Mouse (Mus musculus) forebrain, embryonic 12.5 days (tissue): ENCODE results near the gene Lmbr1l. TPM values are rescaled to one million over a fixed set of nuclear protein-coding genes. Genes with fewer than 3 reads are reported as not detected.
A peak's percentile ranks its signal among the peaks of the same experiment; 100 is the strongest.

Experiments
- ATAC-seq: fragments of 200-750 bp; cut with Nextera tagmentation; 2 replicates; pipeline ENCODE4 v1.8.0; 2017; ENCODE audit warnings: moderate TSS enrichment; ENCODE audit not compliant: low FRiP score
- H3K27ac ChIP-seq: fragments of 300-500 bp; sonication (generic); 2 replicates; pipeline ENCODE4 v1.5.1; 2016; ENCODE audit warnings: mild to moderate bottlenecking
- H3K27me3 ChIP-seq: fragments of 300-500 bp; sonication (generic); 2 replicates; pipeline ENCODE4 v1.6.1; 2016; ENCODE audit warnings: mild to moderate bottlenecking
- H3K36me3 ChIP-seq: fragments of 300-500 bp; sonication (generic); replicated peaks from 2 replicates; pipeline ENCODE4 v1.6.1; 2016; ENCODE audit warnings: mild to moderate bottlenecking
- H3K4me1 ChIP-seq: fragments of 300-500 bp; sonication (generic); 2 replicates; pipeline ENCODE4 v1.6.1; 2016
- H3K4me2 ChIP-seq: fragments of 300-500 bp; sonication (generic); 2 replicates; pipeline ENCODE4 v1.6.1; 2016; ENCODE audit warnings: mild to moderate bottlenecking, moderate library complexity
- H3K4me3 ChIP-seq: fragments of 300-500 bp; sonication (generic); replicated peaks from 2 replicates; pipeline ENCODE4 v1.5.1; 2016; ENCODE audit warnings: mild to moderate bottlenecking
- H3K9ac ChIP-seq: fragments of 300-500 bp; sonication (generic); 2 replicates; pipeline ENCODE4 v1.6.1; 2016; ENCODE audit warnings: mild to moderate bottlenecking
- H3K9me3 ChIP-seq: fragments of 300-500 bp; sonication (generic); 2 replicates; pipeline ENCODE4 v1.6.1; 2016
- WGBS: fragments of 180-500 bp; shearing (Covaris S2); methylation state at CpG from one replicate; pipeline ENCODE4 v1.1.7; 2016; 5-methylcytosine and 5-hydroxymethylcytosine counted together
- polyA plus RNA-seq: library from polyadenylated mRNA; unstranded; fragments of >200 nt; fragmentation: Nextera tagmentation; extraction: Ambion mirVana; gene quantifications from 2 replicates; pipeline ENCODE4 v1.2.1, GENCODE M21; 2016

Gene Lmbr1l
- polyA plus RNA-seq, 1 experiment from 2014 or later = 30.6 TPM

- WGBS = 41% methylated on average over 6 of the region's 6 CpGs
- H3K36me3 ChIP-seq = no peaks in the 10 kb centered on the region
- no peak overlapping the region for H3K9ac ChIP-seq
- peaks cover 60% of the 10 kb centered on the region for H3K27me3 ChIP-seq
- peaks cover 32% of the 10 kb centered on the region for H3K4me1 ChIP-seq
- H3K4me2 ChIP-seq = no peak overlapping the region
- no peak overlapping the region for H3K27ac ChIP-seq
- no peak overlapping the region for H3K4me3 ChIP-seq
- ATAC-seq = peak; percentile 39; the same call in 1 of the 2 replicates
- no peaks in the 10 kb centered on the region for H3K9me3 ChIP-seq
Observed at GRCm38 (mm10) chr15:98891907-98892606, 26.0 kb downstream of the Lmbr1l start.

GRCm38 (mm10) chr15:98891198-98891742 lies 26.8 kb downstream of the Lmbr1l start:
- Histone ChIP-seq H3K9me3 (no peaks in the 10 kb centered on the region), H3K4me3 (no peak overlapping the region), H3K27me3 (peaks cover 52% of the 10 kb centered on the region), H3K36me3 (no peaks in the 10 kb centered on the region), H3K4me1 (peaks cover 31% of the 10 kb centered on the region), H3K9ac (no peak overlapping the region), H3K27ac (no peak overlapping the region), H3K4me2 (peak overlapping the region; percentile 25; the same call in 1 of the 2 replicates)
- 9% methylated on average over 19 of the region's 19 CpGs for WGBS
- ATAC-seq = no peak

- peaks cover 3% of the 10 kb centered on the region; the same call in 1 of the 2 replicates for H3K4me1 ChIP-seq
- WGBS = 81% methylated on average over 7 of the region's 7 CpGs
Observed at GRCm38 (mm10) chr15:98887526-98887925, 30.5 kb downstream of the Lmbr1l start.

DNA sequence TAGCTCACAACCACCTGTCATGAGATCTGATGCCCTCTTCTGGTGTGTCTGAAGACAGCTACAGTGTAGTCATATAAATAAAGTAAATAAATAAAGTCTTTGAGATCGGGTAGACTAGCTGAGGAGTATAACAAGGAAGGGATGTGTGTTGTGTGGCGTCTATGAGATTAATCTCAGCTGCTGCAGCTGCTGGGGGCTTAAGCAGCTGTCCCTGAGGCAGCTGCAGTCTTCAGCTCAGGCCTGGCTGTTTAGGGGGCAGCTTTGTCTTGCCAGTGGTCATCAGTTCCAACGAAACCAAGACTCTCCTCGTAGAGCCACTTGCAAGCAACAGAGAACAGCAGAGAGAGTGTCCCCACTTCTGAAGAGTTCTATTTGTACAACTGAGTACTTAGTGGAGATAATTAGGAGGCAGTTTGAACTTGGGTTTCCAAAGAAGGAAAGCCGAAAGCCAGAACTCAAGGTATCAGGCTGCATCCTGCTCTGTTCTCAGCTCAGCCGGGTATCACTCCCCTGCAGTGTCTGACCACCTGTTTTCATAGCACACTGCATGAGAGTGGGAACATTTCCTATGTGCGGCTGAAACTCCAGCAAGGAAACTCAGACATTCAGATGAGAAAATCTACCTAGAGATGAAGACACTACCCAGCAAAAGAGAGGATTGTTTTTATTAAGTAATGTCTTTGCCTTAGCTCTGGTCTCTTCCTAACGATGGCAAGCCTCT lies 31.2 kb downstream of the Lmbr1l start:
- WGBS = 69% methylated on average over 8 of the region's 8 CpGs
- H3K36me3 ChIP-seq = no peaks in the 10 kb centered on the region
- peaks cover 5% of the 10 kb centered on the region for H3K4me1 ChIP-seq
- no peak overlapping the region for H3K4me2 ChIP-seq
- no peak overlapping the region for H3K27ac ChIP-seq
- no peaks in the 10 kb centered on the region for H3K9me3 ChIP-seq
- H3K9ac ChIP-seq = no peak overlapping the region
- peaks cover 8% of the 10 kb centered on the region for H3K27me3 ChIP-seq
- ATAC-seq = no peak
- no peak overlapping the region for H3K4me3 ChIP-seq

More at GRCm38 (mm10) chr15:98887526-98887925, 30.5 kb downstream of the Lmbr1l start:
- Histone ChIP-seq H3K9ac (no peak overlapping the region), H3K4me3 (no peak overlapping the region), H3K9me3 (no peaks in the 10 kb centered on the region), H3K27me3 (peaks cover 15% of the 10 kb centered on the region), H3K27ac (no peak overlapping the region), H3K36me3 (no peaks in the 10 kb centered on the region), H3K4me2 (no peak overlapping the region)
- no peak for ATAC-seq

GRCm38 (mm10) chr15:98884106-98884505 lies 33.9 kb downstream of the Lmbr1l start:
- H3K9me3 ChIP-seq = no peaks in the 10 kb centered on the region
- H3K9ac ChIP-seq = no peak overlapping the region
- H3K36me3 ChIP-seq = no peaks in the 10 kb centered on the region
- no peaks in the 10 kb centered on the region for H3K27me3 ChIP-seq
- no peak for ATAC-seq
- H3K4me2 ChIP-seq = no peak overlapping the region
- no peak overlapping the region for H3K27ac ChIP-seq
- 65% methylated on average over 1 of the region's 1 CpGs for WGBS
- H3K4me1 ChIP-seq = peaks cover 21% of the 10 kb centered on the region
- no peak overlapping the region for H3K4me3 ChIP-seq

DNA sequence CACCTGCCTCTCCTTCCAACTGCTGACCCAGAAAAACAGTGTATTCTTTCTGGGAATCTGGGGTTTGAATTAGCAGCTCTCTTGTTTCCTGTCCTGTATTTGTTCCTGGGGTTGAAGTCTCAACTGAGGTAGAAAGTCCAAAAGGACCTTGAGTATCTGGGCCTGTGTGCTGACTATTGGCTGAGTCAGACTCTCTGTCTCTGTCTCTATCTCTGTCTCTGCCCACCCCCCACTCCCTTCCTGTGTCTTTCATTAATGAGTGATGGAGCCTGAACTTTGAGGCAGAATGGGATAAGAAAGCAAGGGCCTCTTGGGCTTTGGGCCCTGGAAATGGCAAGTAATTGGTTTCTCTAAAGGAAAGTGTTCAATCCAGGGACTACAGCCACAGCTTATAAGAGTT lies 34.4 kb downstream of the Lmbr1l start:
- Histone ChIP-seq H3K9ac (no peak overlapping the region), H3K9me3 (no peaks in the 10 kb centered on the region)
- ATAC-seq = no peak

DNA sequence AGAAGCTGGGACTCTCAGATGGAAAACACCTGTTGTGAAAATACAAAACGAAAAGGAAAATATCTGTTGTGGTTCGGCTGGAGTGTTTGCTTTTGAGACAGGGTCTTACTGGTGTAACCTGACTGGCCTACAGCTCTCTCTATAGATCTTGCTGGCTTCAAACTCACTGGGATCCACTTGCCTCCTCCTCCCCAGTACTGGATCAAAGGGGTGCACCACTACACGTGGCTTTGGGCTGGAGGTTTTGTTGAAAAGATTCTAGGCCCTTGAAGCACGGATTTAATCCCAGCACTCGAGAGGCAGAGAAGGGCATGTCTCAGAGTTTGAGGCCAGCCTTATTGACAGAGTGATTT lies 36.4 kb downstream of the Lmbr1l start:
- no peaks in the 10 kb centered on the region for H3K9me3 ChIP-seq
- H3K4me1 ChIP-seq = peaks cover 21% of the 10 kb centered on the region
- peak; percentile 56 for ATAC-seq
- H3K27me3 ChIP-seq = no peaks in the 10 kb centered on the region
- peak overlapping the region; percentile 57 for H3K27ac ChIP-seq
- 3% methylated on average over 5 of the region's 5 CpGs for WGBS
- H3K4me2 ChIP-seq = peak overlapping the region; percentile 85
- no peaks in the 10 kb centered on the region for H3K36me3 ChIP-seq
- H3K9ac ChIP-seq = peak overlapping the region; percentile 18; the same call in 1 of the 2 replicates
- peak overlapping the region; percentile 65 for H3K4me3 ChIP-seq

More for the DNA sequence above, 34.4 kb downstream of the Lmbr1l start:
- Histone ChIP-seq H3K27ac (no peak overlapping the region), H3K4me2 (no peak overlapping the region), H3K27me3 (no peaks in the 10 kb centered on the region), H3K36me3 (no peaks in the 10 kb centered on the region), H3K4me3 (no peak overlapping the region), H3K4me1 (peaks cover 21% of the 10 kb centered on the region)

DNA sequence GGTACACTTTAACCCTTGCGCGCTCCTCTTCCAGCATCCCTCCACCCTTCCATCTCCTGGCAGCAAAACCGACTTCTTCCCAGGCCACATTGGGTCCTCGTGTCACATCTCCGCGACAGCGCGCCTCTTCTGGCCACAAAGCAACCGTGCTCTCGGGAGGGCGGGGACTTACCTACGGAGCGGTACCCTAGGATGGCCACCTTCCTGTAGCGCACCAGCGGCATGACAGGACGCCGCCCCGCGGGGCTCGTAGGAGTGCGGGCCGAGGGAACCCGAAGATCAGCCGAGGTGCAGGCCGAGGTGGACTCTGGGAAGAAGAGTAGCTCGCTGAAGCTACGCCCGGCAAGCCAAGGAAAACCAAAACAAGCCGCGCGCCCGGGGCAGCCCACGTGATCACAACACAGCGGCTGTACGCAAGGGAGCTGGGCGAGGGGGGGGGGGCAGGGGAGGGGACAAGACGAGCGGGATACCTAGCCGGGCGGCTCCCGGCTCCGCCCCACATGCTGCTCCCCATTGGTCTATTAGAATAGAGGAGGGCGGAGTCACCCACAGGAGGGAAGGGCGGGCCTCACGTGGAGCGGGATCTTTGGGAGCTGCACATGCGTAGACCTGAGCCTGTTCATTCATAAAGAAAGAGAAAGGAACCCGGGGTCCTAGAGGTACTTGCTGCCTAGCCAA lies 36.9 kb downstream of the Lmbr1l start:
- no peaks in the 10 kb centered on the region for H3K36me3 ChIP-seq
- H3K27ac ChIP-seq = peak overlapping the region; percentile 88
- H3K4me2 ChIP-seq = peak overlapping the region; percentile 85
- no peaks in the 10 kb centered on the region for H3K9me3 ChIP-seq
- WGBS = under 1% methylated on average over 46 of the region's 48 CpGs
- ATAC-seq = peak; percentile 97
- H3K4me3 ChIP-seq = peak overlapping the region; percentile 65
- no peaks in the 10 kb centered on the region for H3K27me3 ChIP-seq
- peaks cover 21% of the 10 kb centered on the region for H3K4me1 ChIP-seq
- peak overlapping the region; percentile 73 for H3K9ac ChIP-seq

GRCm38 (mm10) chr15:98877331-98877730 lies 40.7 kb downstream of the Lmbr1l start:
- no peak overlapping the region for H3K4me2 ChIP-seq
- no peaks in the 10 kb centered on the region for H3K27me3 ChIP-seq
- H3K9ac ChIP-seq = no peak overlapping the region
- H3K36me3 ChIP-seq = no peaks in the 10 kb centered on the region
- WGBS = 14% methylated on average over 3 of the region's 3 CpGs
- no peaks in the 10 kb centered on the region for H3K9me3 ChIP-seq
- H3K4me3 ChIP-seq = no peak overlapping the region
- ATAC-seq = no peak
- H3K27ac ChIP-seq = no peak overlapping the region
- H3K4me1 ChIP-seq = peaks cover 26% of the 10 kb centered on the region

DNA sequence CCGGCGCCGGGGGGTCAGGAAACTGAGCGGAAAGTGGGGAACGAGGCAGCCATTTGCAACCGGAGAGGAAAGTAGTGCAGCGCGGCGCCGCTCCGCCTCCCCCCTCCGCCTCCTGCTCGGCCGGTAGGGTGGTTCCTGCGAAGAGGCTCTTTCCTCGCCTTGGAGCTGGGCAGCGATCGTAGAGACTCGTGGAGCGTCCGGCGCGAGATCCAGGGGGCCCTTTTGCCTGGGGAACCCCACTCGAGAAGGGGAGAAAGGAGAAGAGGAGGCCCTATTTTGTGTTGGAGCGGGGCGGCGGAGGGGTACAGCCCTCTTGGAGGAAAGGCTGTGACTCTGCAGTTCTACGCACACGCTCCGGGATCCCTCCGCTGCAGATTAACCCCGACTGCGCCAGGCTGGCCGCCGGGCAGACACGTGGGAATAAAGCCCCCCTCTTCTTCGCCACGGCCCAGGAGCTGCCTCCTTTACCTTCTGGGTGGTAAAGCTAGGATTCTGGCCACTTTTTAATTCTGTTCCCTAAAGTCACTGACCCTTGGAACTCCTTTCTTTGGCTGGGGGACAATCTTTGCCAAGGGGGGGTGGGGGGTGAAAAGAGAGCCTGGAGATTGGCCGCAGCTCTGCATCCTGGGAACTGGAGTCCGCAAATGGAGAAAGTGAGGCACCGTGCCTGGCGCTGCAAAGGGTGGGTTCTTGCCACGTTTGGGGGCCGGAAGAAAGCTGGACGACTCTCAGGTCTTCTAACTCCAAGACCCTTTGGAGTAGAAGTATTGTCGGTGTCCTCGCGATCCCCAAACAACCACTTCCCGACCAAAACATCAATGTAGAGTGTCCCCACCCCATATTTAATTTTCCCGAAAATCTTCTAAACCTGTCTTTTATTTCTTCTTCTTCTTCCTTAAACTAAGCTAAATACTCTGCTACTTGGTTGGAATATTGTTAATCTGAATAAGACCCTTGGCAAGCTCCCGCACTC lies 45.8 kb downstream of the Lmbr1l start:
- peak overlapping the region; percentile 99 for H3K9ac ChIP-seq
- peak overlapping the region; percentile 98 for H3K27ac ChIP-seq
- no peaks in the 10 kb centered on the region for H3K36me3 ChIP-seq
- H3K4me2 ChIP-seq = peak overlapping the region; percentile 100
- 1% methylated on average over 51 of the region's 51 CpGs for WGBS
- peak overlapping the region; percentile 99 for H3K4me3 ChIP-seq
- ATAC-seq = peak; percentile 89
- H3K27me3 ChIP-seq = no peaks in the 10 kb centered on the region
- no peaks in the 10 kb centered on the region for H3K9me3 ChIP-seq
- peaks cover 40% of the 10 kb centered on the region for H3K4me1 ChIP-seq

GRCm38 (mm10) chr15:98871070-98871915 lies 46.7 kb downstream of the Lmbr1l start, which contains the start of gene Kmt2d:
TSS of gene Kmt2d (minus strand) at chr15:98871204.
- peak; percentile 60 for ATAC-seq
- peaks cover 43% of the 10 kb centered on the region for H3K4me1 ChIP-seq
- under 1% methylated on average over 89 of the region's 94 CpGs for WGBS

More at GRCm38 (mm10) chr15:98871070-98871915, 46.7 kb downstream of the Lmbr1l start, which contains the start of gene Kmt2d:
- H3K27me3 ChIP-seq = no peaks in the 10 kb centered on the region
- H3K36me3 ChIP-seq = peaks cover 6% of the 10 kb centered on the region
- H3K27ac ChIP-seq = peak within 1 kb of the TSS; percentile 98
- no peaks in the 10 kb centered on the region for H3K9me3 ChIP-seq
- H3K4me3 ChIP-seq = peak within 1 kb of the TSS; percentile 99
- H3K9ac ChIP-seq = peak within 1 kb of the TSS; percentile 99
- H3K4me2 ChIP-seq = peak within 1 kb of the TSS; percentile 100
